Mouse (Mus musculus): ENCODE measurements around the gene Scamp1. TPM values are rescaled to one million over a fixed set of nuclear protein-coding genes. Genes with fewer than 3 reads are reported as not detected.

Gene Scamp1
- polyA plus RNA-seq, 1 experiment from 2014 or later: 25.5 TPM

DNA sequence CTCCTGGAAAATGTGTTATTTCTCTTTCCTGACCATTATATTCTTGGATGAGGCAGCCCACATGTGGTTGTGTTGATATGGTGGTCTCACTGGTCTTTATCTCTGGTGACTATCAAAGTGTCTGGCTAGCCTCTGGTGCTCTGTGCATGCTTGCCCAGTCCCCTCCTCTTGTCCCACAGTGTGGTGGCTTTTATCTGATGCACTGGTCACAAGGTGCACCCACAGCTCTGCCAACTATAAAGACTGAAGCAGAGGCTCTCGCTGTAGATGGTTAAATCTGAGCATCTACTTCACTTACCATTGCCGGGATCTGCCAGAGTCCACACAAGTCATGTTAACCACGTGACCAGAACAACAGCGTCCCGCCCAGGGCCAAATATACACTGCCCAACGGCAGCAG, 19.1 kb downstream of the Scamp1 start:
- Histone ChIP-seq H3K27ac (replicated peaks) (no peak overlapping the region), H3K36me3 (no peaks in the 10 kb centered on the region), H3K27me3 (ENCODE audit: low read depth, poor library complexity, severe bottlenecking) (no peaks in the 10 kb centered on the region), H3K4me1 (0 out of 2 replicates have a peak, but pooled peaks cover 5% of the 10 kb centered on the region), H3K9me3 (replicated peaks) (no peaks in the 10 kb centered on the region), H3K4me3 (no peak overlapping the region)
- 90% methylated on average over 6 of the region's 6 CpGs for WGBS
- no peak for DNase-seq (ENCODE audit: low spot score)

GRCm38 (mm10) chr13:94265291-94265690, 20.4 kb downstream of the Scamp1 start:
- 69% methylated on average over 3 of the region's 3 CpGs for WGBS
- Histone ChIP-seq H3K36me3 (no peaks in the 10 kb centered on the region), H3K27ac (replicated peaks) (no peak overlapping the region), H3K27me3 (ENCODE audit: low read depth, poor library complexity, severe bottlenecking) (no peaks in the 10 kb centered on the region), H3K9me3 (replicated peaks) (no peaks in the 10 kb centered on the region), H3K4me3 (no peak overlapping the region), H3K4me1 (0 out of 2 replicates have a peak, but pooled peaks cover 5% of the 10 kb centered on the region)
- no peak for DNase-seq (ENCODE audit: low spot score)

GRCm38 (mm10) chr13:94263943-94264342, 21.7 kb downstream of the Scamp1 start:
- no peaks in the 10 kb centered on the region for H3K36me3 ChIP-seq
- WGBS: 83% methylated on average over 5 of the region's 5 CpGs
- no peaks in the 10 kb centered on the region for H3K9me3 ChIP-seq (replicated peaks)
- H3K27ac ChIP-seq (replicated peaks): no peak overlapping the region
- H3K27me3 ChIP-seq (ENCODE audit: low read depth, poor library complexity, severe bottlenecking): no peaks in the 10 kb centered on the region
- H3K4me3 ChIP-seq: no peak overlapping the region
- H3K4me1 ChIP-seq: 0 out of 2 replicates have a peak, but pooled peaks cover 5% of the 10 kb centered on the region
- no peak for DNase-seq (ENCODE audit: low spot score)

DNA sequence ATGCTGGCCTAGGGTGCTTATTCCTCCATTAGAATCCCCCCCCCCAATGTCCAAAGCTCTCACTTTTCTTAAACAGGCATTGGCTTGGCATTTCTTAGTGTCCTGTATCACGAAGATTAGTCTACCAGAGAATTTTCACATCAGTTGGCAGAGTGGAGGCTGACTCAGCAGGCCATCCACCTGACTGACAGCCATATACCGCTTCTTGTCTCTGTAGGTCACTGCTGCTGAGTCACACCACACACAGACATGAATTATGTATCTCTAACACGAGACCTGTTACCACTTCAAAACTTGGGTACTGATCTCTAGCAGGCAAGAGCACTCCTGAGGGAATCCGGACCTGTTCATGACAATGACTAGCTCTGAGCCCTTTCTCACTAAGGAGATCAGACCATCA, 23.1 kb downstream of the Scamp1 start:
- Histone ChIP-seq H3K27me3 (ENCODE audit: low read depth, poor library complexity, severe bottlenecking) (no peaks in the 10 kb centered on the region), H3K36me3 (no peaks in the 10 kb centered on the region), H3K27ac (replicated peaks) (no peak overlapping the region), H3K9me3 (replicated peaks) (no peaks in the 10 kb centered on the region), H3K4me1 (no peaks in the 10 kb centered on the region), H3K4me3 (no peak overlapping the region)
- DNase-seq (ENCODE audit: low spot score): no peak
- WGBS: 79% methylated on average over 4 of the region's 4 CpGs

DNA sequence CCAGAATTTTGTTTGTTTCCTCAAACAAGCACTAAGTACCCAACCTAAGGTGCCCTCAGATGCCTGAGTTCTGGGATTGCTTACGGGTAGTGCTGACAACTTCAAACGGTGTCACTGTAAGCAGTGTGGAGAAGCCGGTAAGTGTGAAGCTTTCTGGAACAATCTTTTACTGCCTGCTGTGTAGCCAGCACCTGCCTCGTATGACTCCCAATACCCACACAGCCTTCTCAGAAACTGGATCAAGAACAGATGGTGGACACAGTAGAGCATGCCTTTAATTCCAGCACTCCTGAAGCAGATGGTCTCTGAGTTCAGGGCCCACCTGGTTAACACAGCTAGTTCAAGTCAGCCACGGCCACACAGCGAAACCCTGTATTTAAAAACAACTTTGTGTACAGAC, 24.0 kb downstream of the Scamp1 start:
- H3K27me3 ChIP-seq (ENCODE audit: low read depth, poor library complexity, severe bottlenecking): no peaks in the 10 kb centered on the region
- no peaks in the 10 kb centered on the region for H3K36me3 ChIP-seq
- WGBS: 86% methylated on average over 6 of the region's 6 CpGs
- H3K4me1 ChIP-seq: no peaks in the 10 kb centered on the region
- DNase-seq (ENCODE audit: low spot score): no peak
- H3K9me3 ChIP-seq (replicated peaks): no peaks in the 10 kb centered on the region
- H3K27ac ChIP-seq (replicated peaks): no peak overlapping the region
- no peak overlapping the region for H3K4me3 ChIP-seq

GRCm38 (mm10) chr13:94260961-94261360, 24.7 kb downstream of the Scamp1 start:
- WGBS: 80% methylated on average over 8 of the region's 8 CpGs
- no peaks in the 10 kb centered on the region for H3K9me3 ChIP-seq (replicated peaks)
- no peak overlapping the region for H3K4me3 ChIP-seq
- no peak for DNase-seq (ENCODE audit: low spot score)
- H3K36me3 ChIP-seq: no peaks in the 10 kb centered on the region
- no peaks in the 10 kb centered on the region for H3K4me1 ChIP-seq
- no peaks in the 10 kb centered on the region for H3K27me3 ChIP-seq (ENCODE audit: low read depth, poor library complexity, severe bottlenecking)
- H3K27ac ChIP-seq (replicated peaks): no peak overlapping the region

- 85% methylated on average over 5 of the region's 5 CpGs for WGBS
- Histone ChIP-seq H3K9me3 (replicated peaks) (no peaks in the 10 kb centered on the region), H3K27ac (replicated peaks) (no peak overlapping the region)
Measured at GRCm38 (mm10) chr13:94259210-94259609, 26.4 kb downstream of the Scamp1 start.

GRCm38 (mm10) chr13:94258530-94258929, 27.1 kb downstream of the Scamp1 start:
- Histone ChIP-seq H3K36me3 (no peaks in the 10 kb centered on the region), H3K27me3 (ENCODE audit: low read depth, poor library complexity, severe bottlenecking) (no peaks in the 10 kb centered on the region), H3K27ac (replicated peaks) (no peak overlapping the region), H3K4me1 (no peaks in the 10 kb centered on the region), H3K4me3 (no peak overlapping the region), H3K9me3 (replicated peaks) (no peaks in the 10 kb centered on the region)
- no peak for DNase-seq (ENCODE audit: low spot score)
- WGBS: 93% methylated on average over 6 of the region's 6 CpGs

More at GRCm38 (mm10) chr13:94259210-94259609, 26.4 kb downstream of the Scamp1 start:
- no peak for DNase-seq (ENCODE audit: low spot score)
- Histone ChIP-seq H3K4me3 (no peak overlapping the region), H3K27me3 (ENCODE audit: low read depth, poor library complexity, severe bottlenecking) (no peaks in the 10 kb centered on the region), H3K4me1 (no peaks in the 10 kb centered on the region), H3K36me3 (no peaks in the 10 kb centered on the region)

DNA sequence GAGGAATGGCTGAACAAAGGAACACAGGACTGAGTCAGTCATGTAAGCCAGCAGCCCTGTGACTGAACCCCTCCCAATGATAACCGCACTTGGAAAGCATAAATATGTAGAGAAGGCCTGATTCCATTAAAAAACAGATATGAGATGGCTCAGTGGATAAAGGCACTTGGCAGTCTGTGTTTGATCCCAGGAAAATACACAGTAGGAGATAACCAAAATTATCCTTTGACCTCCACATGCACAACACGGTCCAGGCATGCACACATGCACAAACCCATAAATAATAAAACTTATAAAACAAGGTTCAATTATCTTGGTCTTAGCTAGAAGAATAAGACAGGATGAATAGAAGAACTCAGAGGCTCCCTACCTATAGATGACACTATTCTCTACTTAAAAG, 27.9 kb downstream of the Scamp1 start:
- no peak overlapping the region for H3K27ac ChIP-seq (replicated peaks)
- H3K27me3 ChIP-seq (ENCODE audit: low read depth, poor library complexity, severe bottlenecking): no peaks in the 10 kb centered on the region
- H3K4me3 ChIP-seq: no peak overlapping the region
- H3K9me3 ChIP-seq (replicated peaks): no peaks in the 10 kb centered on the region
- WGBS: 82% methylated on average over 2 of the region's 2 CpGs
- no peaks in the 10 kb centered on the region for H3K36me3 ChIP-seq
- DNase-seq (ENCODE audit: low spot score): no peak
- no peaks in the 10 kb centered on the region for H3K4me1 ChIP-seq

DNA sequence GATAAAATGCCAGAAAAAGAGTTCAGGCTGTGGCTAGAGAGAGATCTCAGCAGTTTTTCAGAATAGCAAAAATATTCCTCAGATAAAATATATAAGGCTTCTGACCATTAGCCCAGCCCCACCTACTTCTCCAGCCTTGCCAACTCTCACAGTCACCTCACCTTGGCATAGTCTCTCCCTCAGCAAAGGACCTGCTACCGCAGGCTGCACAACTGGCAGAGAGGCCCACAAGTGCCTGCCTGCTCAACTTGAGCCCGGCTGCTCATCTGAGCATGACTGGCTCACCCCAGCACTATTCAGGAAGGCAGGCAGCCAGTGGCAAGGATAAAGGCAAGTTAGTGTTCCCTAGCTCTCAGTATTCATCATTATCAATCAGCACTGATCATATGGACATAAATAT, 30.5 kb downstream of the Scamp1 start:
- Histone ChIP-seq H3K27me3 (ENCODE audit: low read depth, poor library complexity, severe bottlenecking) (no peaks in the 10 kb centered on the region), H3K4me1 (no peaks in the 10 kb centered on the region), H3K27ac (replicated peaks) (no peak overlapping the region), H3K4me3 (no peak overlapping the region), H3K36me3 (no peaks in the 10 kb centered on the region), H3K9me3 (replicated peaks) (no peaks in the 10 kb centered on the region)
- no peak for DNase-seq (ENCODE audit: low spot score)
- WGBS: 89% methylated on average over 2 of the region's 2 CpGs

- no peaks in the 10 kb centered on the region for H3K27me3 ChIP-seq (ENCODE audit: low read depth, poor library complexity, severe bottlenecking)
- H3K27ac ChIP-seq (replicated peaks): no peak overlapping the region
- 91% methylated on average over 3 of the region's 3 CpGs for WGBS
- no peak for DNase-seq (ENCODE audit: low spot score)
- no peaks in the 10 kb centered on the region for H3K9me3 ChIP-seq (replicated peaks)
- H3K36me3 ChIP-seq: no peaks in the 10 kb centered on the region
- H3K4me1 ChIP-seq: no peaks in the 10 kb centered on the region
- no peak overlapping the region for H3K4me3 ChIP-seq
Measured at GRCm38 (mm10) chr13:94254286-94254685, 31.4 kb downstream of the Scamp1 start.

GRCm38 (mm10) chr13:94253052-94253451, 32.6 kb downstream of the Scamp1 start:
- DNase-seq (ENCODE audit: low spot score): no peak
- Histone ChIP-seq H3K4me3 (no peak overlapping the region), H3K27ac (replicated peaks) (no peak overlapping the region), H3K9me3 (replicated peaks) (no peaks in the 10 kb centered on the region), H3K27me3 (ENCODE audit: low read depth, poor library complexity, severe bottlenecking) (no peaks in the 10 kb centered on the region), H3K4me1 (no peaks in the 10 kb centered on the region), H3K36me3 (no peaks in the 10 kb centered on the region)
- 92% methylated on average over 5 of the region's 5 CpGs for WGBS

DNA sequence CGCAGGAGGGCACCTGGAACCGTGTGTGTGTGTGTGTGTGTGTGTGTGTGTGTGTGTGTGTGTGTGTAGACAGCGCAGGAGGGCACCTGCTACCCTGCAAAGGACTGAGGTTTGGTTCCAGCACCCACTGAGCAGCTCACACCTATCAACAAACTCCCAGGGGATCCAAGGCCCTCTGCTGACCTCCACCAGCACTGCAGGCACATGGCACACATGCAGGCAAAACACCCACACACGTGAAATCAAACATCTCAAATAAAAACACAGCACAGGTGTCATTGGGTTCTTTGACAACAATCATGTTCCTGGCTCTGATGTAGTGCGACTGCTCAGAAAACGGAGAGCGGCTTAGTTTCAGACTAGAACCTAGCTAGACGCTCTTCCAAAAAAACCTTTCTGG, 34.9 kb downstream of the Scamp1 start:
- WGBS: 95% methylated on average over 6 of the region's 8 CpGs

GRCm38 (mm10) chr13:94250188-94250587, 35.5 kb downstream of the Scamp1 start:
- 87% methylated on average over 4 of the region's 6 CpGs for WGBS

More for the DNA sequence above, 34.9 kb downstream of the Scamp1 start:
- Histone ChIP-seq H3K4me1 (no peaks in the 10 kb centered on the region), H3K27ac (replicated peaks) (no peak overlapping the region), H3K36me3 (no peaks in the 10 kb centered on the region), H3K27me3 (ENCODE audit: low read depth, poor library complexity, severe bottlenecking) (no peaks in the 10 kb centered on the region), H3K9me3 (replicated peaks) (no peaks in the 10 kb centered on the region), H3K4me3 (no peak overlapping the region)
- DNase-seq (ENCODE audit: low spot score): no peak

More at GRCm38 (mm10) chr13:94250188-94250587, 35.5 kb downstream of the Scamp1 start:
- Histone ChIP-seq H3K9me3 (replicated peaks) (no peaks in the 10 kb centered on the region), H3K27me3 (ENCODE audit: low read depth, poor library complexity, severe bottlenecking) (no peaks in the 10 kb centered on the region), H3K36me3 (no peaks in the 10 kb centered on the region), H3K4me1 (0 out of 2 replicates have a peak, but pooled peaks cover 2% of the 10 kb centered on the region), H3K4me3 (no peak overlapping the region), H3K27ac (replicated peaks) (no peak overlapping the region)
- no peak for DNase-seq (ENCODE audit: low spot score)
